Mouse (Mus musculus): Measurements from ENCODE around the gene Numb. TPM values are rescaled to one million over a fixed set of nuclear protein-coding genes. Genes with fewer than 3 reads are reported as not detected.

The Numb gene
- total RNA-seq, 2 experiments from 2014 or later = 12.6 to 31.4 TPM

DNA sequence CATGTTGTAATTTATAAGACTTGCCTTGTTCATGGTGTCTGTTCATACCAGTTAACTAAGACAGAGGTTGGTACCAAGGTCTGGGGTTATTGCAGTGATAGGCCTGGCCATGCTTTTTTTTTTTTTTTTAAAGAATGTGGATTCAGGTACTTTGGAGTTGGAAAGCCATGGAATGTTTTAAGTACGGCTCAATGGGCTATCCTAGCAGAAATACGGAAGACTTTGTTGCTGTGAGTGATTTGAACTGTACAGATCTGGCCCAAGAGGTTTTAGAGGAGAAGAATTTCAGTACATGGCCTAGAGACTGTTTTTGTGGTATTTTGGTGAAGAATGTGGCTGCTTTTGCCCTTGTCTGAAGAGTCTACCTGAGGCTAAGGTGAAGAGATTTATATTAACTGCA lies 63.7 kb downstream of the Numb start:
- no peak for ATAC-seq (replicated peaks; ENCODE audit: low FRiP score, poor library complexity, severe bottlenecking)

DNA sequence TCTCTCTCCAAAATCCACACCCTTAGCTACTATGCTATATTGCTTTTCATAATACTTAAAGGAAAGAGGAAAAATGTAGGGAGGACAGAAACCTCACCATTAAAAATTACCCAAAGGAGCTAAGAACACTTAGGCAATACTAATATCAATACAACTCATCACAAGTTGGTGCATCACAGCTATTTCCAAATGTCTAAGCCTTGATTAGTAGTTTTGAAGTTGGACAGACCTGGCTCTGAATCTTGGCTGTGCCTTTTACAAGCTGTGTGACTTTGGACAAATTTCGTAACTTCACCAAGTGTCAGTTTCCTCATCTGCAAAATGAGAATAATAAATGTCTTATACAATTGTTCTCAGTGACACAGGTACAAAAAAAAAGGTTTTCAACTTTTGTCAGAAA lies 66.5 kb downstream of the Numb start:
- ATAC-seq (replicated peaks; ENCODE audit: low FRiP score, poor library complexity, severe bottlenecking) = no peak

GRCm38 (mm10) chr12:83854281-83854680 lies 67.5 kb downstream of the Numb start:
- ATAC-seq (replicated peaks; ENCODE audit: low FRiP score, poor library complexity, severe bottlenecking) = no peak

- ATAC-seq (replicated peaks; ENCODE audit: low FRiP score, poor library complexity, severe bottlenecking) = no peak
Measured at GRCm38 (mm10) chr12:83852512-83853213, 69.1 kb downstream of the Numb start.

GRCm38 (mm10) chr12:83850334-83850733 lies 71.4 kb downstream of the Numb start:
- ATAC-seq (replicated peaks; ENCODE audit: low FRiP score, poor library complexity, severe bottlenecking) = no peak

- no peak for ATAC-seq (replicated peaks; ENCODE audit: low FRiP score, poor library complexity, severe bottlenecking)
Measured at GRCm38 (mm10) chr12:83848595-83849231, 73.0 kb downstream of the Numb start.

DNA sequence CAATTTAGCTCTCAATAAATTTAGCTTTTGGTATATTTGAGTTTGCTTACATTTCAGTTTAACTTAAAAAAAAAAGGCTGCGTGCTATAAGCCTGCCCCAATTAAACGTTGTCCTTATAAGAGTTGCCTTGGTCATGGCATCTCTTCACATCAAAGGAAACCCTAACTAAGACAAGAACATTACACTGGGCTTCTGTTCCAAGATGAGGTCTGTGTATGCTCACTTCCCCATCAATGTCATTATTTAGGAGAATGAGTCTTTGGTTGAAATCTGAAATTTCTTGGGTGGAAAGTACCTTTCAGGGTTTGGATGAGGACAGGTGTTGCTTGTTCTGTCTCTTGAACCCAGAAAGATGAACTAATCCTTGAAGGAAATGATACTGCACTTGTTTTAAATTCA lies 73.9 kb downstream of the Numb start:
- ATAC-seq (replicated peaks; ENCODE audit: low FRiP score, poor library complexity, severe bottlenecking) = no peak

DNA sequence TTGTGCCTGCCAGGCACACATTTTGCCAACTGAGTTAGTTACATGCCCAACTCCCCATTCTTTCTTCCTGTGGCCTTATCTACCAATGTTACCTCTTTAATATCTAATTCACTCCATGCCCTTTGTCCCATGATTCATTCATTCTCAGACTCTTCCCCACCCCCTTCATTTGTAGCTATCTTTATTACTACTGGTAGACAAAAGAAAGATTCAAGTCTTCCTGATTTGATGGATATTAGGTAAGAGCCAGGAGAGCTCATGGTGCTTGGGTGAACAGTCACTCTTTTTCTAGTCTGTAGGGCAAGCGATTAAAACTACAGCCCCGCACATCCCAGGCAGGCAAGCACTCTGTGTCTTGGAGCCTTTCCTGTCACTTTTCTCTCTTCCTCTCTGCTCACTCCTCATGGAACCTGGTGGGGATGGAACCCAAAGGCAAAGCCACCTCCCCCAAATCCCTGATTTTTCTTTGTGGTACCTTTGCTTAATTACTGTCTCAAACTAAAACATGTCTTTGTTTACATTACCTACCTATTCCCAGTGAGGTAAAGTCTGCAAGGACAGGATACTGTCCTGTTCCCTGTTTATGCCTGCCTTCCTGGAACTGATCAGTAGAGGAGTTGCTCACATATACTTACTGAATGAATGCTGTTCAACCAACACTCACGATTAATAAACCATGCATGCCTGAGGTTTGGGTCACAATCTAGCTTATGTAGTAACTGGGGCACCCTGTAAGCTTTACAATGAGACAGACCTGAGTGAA lies 78.9 kb downstream of the Numb start:
- ATAC-seq (replicated peaks; ENCODE audit: low FRiP score, poor library complexity, severe bottlenecking) = no peak

GRCm38 (mm10) chr12:83841409-83842190 lies 80.1 kb downstream of the Numb start:
- ATAC-seq (replicated peaks; ENCODE audit: low FRiP score, poor library complexity, severe bottlenecking) = no peak

- ATAC-seq (replicated peaks; ENCODE audit: low FRiP score, poor library complexity, severe bottlenecking) = no peak
Measured at GRCm38 (mm10) chr12:83833979-83834378, 87.8 kb downstream of the Numb start.

DNA sequence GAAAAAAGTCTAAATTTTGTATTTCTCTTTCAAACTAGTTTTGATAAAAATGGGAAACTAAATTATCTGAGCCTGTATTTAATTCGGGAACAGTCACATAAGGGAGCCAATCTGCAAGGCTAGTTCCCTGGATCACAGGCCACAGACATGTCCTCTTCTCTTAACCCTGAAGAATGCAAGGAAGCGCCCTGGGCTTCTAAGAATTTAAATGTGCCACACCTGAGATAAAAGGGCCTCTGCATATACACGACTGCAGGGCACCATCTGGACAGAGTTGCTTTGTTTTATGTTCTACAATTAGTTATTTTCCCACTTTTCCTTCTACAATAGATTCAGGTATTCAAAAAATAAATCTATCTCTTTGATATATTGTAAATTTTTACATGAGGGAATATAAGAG lies 91.3 kb downstream of the Numb start:
- ATAC-seq (replicated peaks; ENCODE audit: low FRiP score, poor library complexity, severe bottlenecking) = no peak

DNA sequence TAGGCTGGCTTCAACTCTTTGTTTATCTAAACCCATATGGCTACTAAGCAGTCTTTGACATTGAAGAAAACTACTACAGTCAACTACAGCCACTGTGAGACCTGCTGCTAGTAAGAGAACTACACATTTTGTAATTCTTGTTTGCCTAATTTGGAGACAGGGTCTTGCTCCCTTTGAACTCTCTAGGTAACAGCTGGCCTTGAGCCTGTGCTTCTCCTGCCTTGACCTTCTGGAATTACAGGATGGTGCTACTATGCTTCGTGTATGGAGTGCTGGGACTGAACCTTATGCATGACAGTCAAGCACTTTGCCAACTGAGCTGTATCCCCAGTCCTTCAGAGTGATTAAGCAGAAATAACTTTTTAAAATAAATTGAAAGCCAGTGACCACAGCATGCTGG lies 105.1 kb downstream of the Numb start:
- no peak for ATAC-seq (replicated peaks; ENCODE audit: low FRiP score, poor library complexity, severe bottlenecking)

DNA sequence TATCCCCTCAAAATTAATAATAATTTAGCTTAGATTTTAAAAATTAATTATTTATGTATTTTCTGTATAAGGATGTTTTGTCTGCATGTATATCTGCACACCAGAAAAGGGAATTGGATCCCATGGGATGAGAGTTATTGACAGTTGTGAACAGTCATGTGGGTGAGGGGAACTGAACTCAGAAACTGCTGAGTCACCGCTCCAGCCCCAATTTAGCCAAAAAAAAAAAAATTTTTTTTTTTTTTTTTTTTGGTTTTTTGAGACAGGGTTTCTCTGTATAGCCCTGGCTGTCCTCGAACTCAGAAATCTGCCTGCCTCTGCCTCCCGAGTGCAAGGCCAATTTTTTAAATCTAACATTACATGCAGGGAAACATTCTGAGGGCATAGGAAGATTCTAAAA lies 109.8 kb downstream of the Numb start:
- ATAC-seq (replicated peaks; ENCODE audit: low FRiP score, poor library complexity, severe bottlenecking) = no peak

- ATAC-seq (replicated peaks; ENCODE audit: low FRiP score, poor library complexity, severe bottlenecking) = no peak
Measured at GRCm38 (mm10) chr12:83803641-83804040, 118.1 kb downstream of the Numb start.

GRCm38 (mm10) chr12:83800943-83801342 lies 120.8 kb downstream of the Numb start:
- no peak for ATAC-seq (replicated peaks; ENCODE audit: low FRiP score, poor library complexity, severe bottlenecking)

DNA sequence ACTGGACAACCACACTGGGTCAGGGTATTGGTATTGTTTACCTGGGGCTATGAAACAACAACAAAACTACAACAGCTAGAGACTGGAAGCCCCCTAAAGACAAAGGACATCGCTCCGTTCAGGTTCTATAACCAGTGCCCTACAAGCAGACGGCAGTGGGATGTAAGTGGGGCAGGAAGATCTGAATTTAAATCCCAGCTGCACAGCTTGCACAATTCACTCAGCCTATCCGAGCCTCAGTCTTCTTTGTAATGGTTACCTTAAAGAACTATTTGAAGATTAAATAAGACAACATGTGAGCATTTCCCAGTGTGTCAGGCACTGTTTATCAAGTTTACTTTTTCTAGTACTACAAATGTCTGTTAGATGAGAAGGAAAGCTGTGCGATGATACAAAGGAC lies 123.4 kb downstream of the Numb start:
- no peak for ATAC-seq (replicated peaks; ENCODE audit: low FRiP score, poor library complexity, severe bottlenecking)

DNA sequence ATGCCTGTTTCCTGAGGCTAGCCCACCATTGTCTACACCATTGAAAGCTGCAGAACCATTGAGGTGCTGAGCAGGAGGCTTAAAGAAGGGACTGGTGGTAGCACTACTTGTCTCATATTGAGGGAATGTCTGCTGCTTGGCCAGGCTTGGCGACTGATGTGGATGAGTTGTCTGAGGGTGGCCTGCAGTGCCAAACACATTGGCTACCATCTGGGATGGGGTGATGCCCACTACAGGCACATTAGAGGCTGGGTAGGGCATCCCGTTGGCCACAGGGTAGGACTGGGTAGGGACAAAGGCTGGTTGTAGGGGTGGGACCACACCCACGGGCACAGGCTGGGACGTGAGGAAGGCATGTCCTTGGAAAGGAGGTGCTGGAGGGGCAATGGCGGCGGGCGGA lies 126.1 kb downstream of the Numb start:
- no peak for ATAC-seq (replicated peaks; ENCODE audit: low FRiP score, poor library complexity, severe bottlenecking)

DNA sequence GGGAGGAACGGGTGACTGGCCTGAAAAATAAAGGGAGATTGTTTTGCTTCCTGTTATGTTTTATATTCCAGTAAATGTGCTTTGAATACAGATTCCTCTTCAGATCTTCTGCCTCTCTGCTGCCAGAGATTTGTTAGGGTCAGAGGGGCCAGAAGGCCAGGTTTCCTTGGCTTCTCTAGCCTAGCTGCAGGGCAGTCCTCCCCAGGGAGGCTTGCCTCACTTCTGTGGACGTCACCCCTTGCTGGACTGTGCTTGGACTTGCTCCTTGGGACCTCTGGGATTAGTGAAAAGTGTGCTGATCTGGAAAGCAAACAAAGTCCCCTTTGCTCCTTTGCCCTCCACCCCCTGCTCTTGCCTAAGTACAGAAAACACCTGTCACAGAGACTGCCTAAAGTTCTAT lies 126.7 kb downstream of the Numb start:
- no peak for ATAC-seq (replicated peaks; ENCODE audit: low FRiP score, poor library complexity, severe bottlenecking)

DNA sequence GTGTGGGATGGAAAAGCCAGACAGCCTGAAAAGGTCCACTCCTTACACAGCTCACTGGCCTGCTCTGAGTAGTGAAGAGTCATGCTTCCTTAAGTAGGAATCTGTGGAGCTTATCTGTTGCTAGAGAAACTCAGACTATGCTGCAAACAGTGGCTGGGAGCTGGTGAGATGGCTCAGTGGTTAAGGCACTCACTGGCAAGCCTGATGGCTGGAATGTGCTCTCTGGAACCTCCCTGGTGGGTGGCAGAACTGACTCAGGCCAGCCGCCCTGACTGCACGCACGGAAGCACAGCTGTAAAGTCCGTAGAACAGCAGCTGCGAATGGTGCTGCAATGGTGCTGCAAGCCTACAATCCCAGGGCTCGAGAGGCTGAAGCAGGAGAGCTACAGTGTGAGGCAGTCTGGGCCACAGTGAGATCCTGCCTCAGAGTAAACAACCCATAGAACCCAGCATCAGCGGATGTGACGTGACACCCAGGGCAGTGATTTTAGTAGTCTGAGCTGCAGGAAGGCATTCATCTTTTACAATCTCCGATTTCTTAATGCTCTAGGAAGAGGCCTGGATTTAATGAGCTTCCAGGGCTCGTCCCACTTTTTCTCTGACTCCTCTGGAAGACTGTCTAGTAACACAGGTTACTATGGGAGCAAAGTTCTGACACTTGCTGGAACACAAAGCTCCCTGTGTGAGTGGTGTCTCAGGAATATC lies 128.9 kb downstream of the Numb start:
- ATAC-seq (replicated peaks; ENCODE audit: low FRiP score, poor library complexity, severe bottlenecking) = no peak

GRCm38 (mm10) chr12:83791737-83792136 lies 130.0 kb downstream of the Numb start:
- ATAC-seq (replicated peaks; ENCODE audit: low FRiP score, poor library complexity, severe bottlenecking) = no peak
